Mouse (Mus musculus): Measurements from ENCODE around the gene Gmpr2. TPM values are rescaled to one million over a fixed set of nuclear protein-coding genes. Genes with fewer than 3 reads are reported as not detected.

Gmpr2 gene
- total and polyA plus RNA-seq, 2 experiments from 2014 or later: 27.4 to 29.2 TPM

- Histone ChIP-seq H3K4me3 (ENCODE audit: low read depth, low read length) (no peak within 1 kb of the TSS), H3K4me1 (ENCODE audit: control insufficient read depth, insufficient read depth) (peaks cover 18% of the 10 kb centered on the region), H3K4me2 (ENCODE audit: low read depth, low read length) (no peak within 1 kb of the TSS), H3K9ac (replicated peaks; ENCODE audit: low read depth, low read length) (no peak within 1 kb of the TSS), H3K36me3 (replicated peaks; ENCODE audit: control insufficient read depth, insufficient read depth, low read length) (peaks cover 67% of the 10 kb centered on the region), H3K27ac (ENCODE audit: low read depth) (no peak within 1 kb of the TSS), H3K9me3 (replicated peaks; ENCODE audit: control insufficient read depth, low read length) (no peaks in the 10 kb centered on the region), H3K27me3 (ENCODE audit: control insufficient read depth, insufficient read depth, low read length) (no peaks in the 10 kb centered on the region)
- TF ChIP-seq EP300 (IDR thresholded peaks at IDR 0.05; ENCODE audit: low read depth) (no peak), CTCF (IDR thresholded peaks at IDR 0.05; ENCODE audit: low read depth) (no peak)
- no peak for DNase-seq (ENCODE audit: low spot score)
- no peak for ATAC-seq (ENCODE audit: insufficient read depth, low read depth)
- 89% methylated on average over 9 of the region's 9 CpGs for WGBS
These were observed 33.9 kb upstream of the Gmpr2 start, which contains the start of gene Gm49378 for GRCm38 (mm10) chr14:55637795-55638194. TSS of gene Gm49378 (minus strand) at chr14:55637895.

DNA sequence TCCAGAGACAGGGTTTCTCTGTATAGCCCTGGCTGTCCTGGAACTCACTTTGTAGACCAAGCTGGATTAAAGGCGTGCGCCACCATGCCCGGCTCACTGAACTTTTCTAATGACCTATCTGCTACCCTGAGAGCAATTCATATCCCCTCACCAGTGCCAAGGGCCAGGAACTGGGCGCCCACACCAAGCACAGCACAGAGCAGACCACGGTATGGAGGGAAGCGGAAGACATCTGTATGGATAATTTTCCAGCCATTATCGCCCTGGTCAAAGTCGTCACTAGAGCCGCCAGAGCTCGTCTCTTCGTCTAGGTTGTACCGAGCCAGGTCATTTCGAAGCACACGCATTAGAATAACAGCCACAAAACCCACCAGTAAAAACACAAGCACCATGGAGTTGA, 30.9 kb upstream of the Gmpr2 start:
- Histone ChIP-seq H3K9me3 (replicated peaks; ENCODE audit: control insufficient read depth, low read length) (no peaks in the 10 kb centered on the region), H3K27ac (ENCODE audit: low read depth) (no peak overlapping the region), H3K36me3 (replicated peaks; ENCODE audit: control insufficient read depth, insufficient read depth, low read length) (peaks cover 53% of the 10 kb centered on the region), H3K4me1 (ENCODE audit: control insufficient read depth, insufficient read depth) (peaks cover 17% of the 10 kb centered on the region), H3K9ac (replicated peaks; ENCODE audit: low read depth, low read length) (no peak overlapping the region), H3K4me3 (ENCODE audit: low read depth, low read length) (no peak overlapping the region), H3K4me2 (ENCODE audit: low read depth, low read length) (no peak overlapping the region), H3K27me3 (ENCODE audit: control insufficient read depth, insufficient read depth, low read length) (no peaks in the 10 kb centered on the region)
- WGBS: 94% methylated on average over 14 of the region's 14 CpGs
- no peak for ATAC-seq (ENCODE audit: insufficient read depth, low read depth)
- DNase-seq (ENCODE audit: low spot score): no peak
- TF ChIP-seq EP300 (IDR thresholded peaks at IDR 0.05; ENCODE audit: low read depth) (no peak), CTCF (IDR thresholded peaks at IDR 0.05; ENCODE audit: low read depth) (no peak)

- 93% methylated on average over 13 of the region's 13 CpGs for WGBS
- ATAC-seq (ENCODE audit: insufficient read depth, low read depth) (no peak), DNase-seq (ENCODE audit: low spot score) (no peak)
- H3K36me3 ChIP-seq (replicated peaks; ENCODE audit: control insufficient read depth, insufficient read depth, low read length): peaks cover 56% of the 10 kb centered on the region
- TF ChIP-seq CTCF (IDR thresholded peaks at IDR 0.05; ENCODE audit: low read depth) (no peak), EP300 (IDR thresholded peaks at IDR 0.05; ENCODE audit: low read depth) (no peak)
- no peak overlapping the region for H3K27ac ChIP-seq (ENCODE audit: low read depth)
- H3K4me1 ChIP-seq (ENCODE audit: control insufficient read depth, insufficient read depth): peaks cover 17% of the 10 kb centered on the region
- no peak overlapping the region for H3K9ac ChIP-seq (replicated peaks; ENCODE audit: low read depth, low read length)
- no peaks in the 10 kb centered on the region for H3K27me3 ChIP-seq (ENCODE audit: control insufficient read depth, insufficient read depth, low read length)
- no peaks in the 10 kb centered on the region for H3K9me3 ChIP-seq (replicated peaks; ENCODE audit: control insufficient read depth, low read length)
- H3K4me3 ChIP-seq (ENCODE audit: low read depth, low read length): no peak overlapping the region
- H3K4me2 ChIP-seq (ENCODE audit: low read depth, low read length): no peak overlapping the region
These were observed 30.4 kb upstream of the Gmpr2 start for GRCm38 (mm10) chr14:55641291-55641690.

DNA sequence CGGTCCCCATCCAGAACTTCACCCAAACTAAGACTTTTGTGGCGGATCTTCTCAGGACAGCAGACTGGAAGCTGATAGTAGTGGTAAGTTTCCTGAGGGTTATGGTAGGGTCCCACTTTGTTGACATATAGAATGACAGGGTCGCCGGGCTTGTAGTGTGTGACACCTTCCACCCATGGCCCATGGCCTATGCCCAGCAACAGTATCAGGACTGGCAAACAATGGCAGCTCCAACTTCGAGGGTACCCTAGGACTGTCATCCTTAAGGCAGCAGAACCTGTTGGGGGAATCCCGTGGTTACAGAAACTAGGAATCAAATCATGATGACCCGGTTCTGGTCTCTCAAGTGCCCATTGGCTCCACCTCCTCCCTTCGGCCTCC, 29.1 kb upstream of the Gmpr2 start:
- peaks cover 17% of the 10 kb centered on the region for H3K4me1 ChIP-seq (ENCODE audit: control insufficient read depth, insufficient read depth)
- H3K4me3 ChIP-seq (ENCODE audit: low read depth, low read length): peak overlapping the region; percentile 98
- no peak for DNase-seq (ENCODE audit: low spot score)
- TF ChIP-seq CTCF (IDR thresholded peaks at IDR 0.05; ENCODE audit: low read depth): no peak
- TF ChIP-seq EP300 (IDR thresholded peaks at IDR 0.05; ENCODE audit: low read depth): no peak
- H3K27me3 ChIP-seq (ENCODE audit: control insufficient read depth, insufficient read depth, low read length): no peaks in the 10 kb centered on the region
- WGBS: 15% methylated on average over 8 of the region's 8 CpGs
- ATAC-seq (ENCODE audit: insufficient read depth, low read depth): no peak
- peak overlapping the region; percentile 96 for H3K4me2 ChIP-seq (ENCODE audit: low read depth, low read length)
- H3K27ac ChIP-seq (ENCODE audit: low read depth): peak overlapping the region; percentile 98
- peaks cover 49% of the 10 kb centered on the region for H3K36me3 ChIP-seq (replicated peaks; ENCODE audit: control insufficient read depth, insufficient read depth, low read length)
- peak overlapping the region; percentile 86 for H3K9ac ChIP-seq (replicated peaks; ENCODE audit: low read depth, low read length)
- no peaks in the 10 kb centered on the region for H3K9me3 ChIP-seq (replicated peaks; ENCODE audit: control insufficient read depth, low read length)

DNA sequence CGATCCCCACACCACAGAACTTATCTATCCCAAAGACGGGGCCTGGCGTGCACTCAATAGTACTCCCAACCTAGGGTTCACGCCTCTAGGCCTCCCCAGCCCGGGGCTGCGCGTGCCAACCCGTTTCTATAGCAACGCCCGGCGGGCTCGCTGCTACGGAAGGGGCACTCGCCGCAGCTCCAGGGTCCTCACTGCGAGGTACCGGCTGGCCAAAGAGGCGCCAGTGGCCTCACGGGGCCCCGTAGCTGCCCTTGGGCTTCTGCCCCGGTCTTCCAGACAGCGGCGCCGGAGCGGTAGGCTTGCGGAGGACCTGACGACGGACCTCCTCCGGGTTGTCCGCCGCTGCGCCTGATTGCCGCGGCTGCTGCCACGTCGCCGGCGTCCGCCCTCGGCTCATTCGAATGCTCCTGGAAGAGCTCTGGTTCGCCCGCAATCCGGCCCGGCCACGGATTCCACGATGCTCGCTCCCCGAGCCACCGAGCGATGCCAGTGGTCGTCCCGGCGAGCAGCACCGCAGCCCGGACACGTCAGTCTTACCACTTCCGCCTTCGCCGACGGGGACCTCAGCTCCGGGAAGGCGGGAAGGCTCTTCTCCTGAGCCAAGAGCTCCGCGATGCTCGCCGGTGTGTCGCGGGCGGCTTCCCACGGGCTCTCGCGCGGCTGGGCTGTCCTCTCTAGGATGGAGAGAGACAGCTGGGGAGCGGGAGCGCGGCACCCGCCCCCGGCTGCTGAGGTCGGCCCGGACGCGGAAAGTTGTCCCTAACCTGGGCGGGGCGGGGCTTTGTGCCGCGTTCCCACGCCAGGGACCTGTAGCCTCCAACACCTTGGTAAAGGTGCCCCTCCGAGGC, 28.5 kb upstream of the Gmpr2 start, which contains the start of gene Tm9sf1:
Gene Tm9sf1 (minus strand): TSS at position 747 of the 848 bp plus-strand sequence.
- DNase-seq (ENCODE audit: low spot score): peak; percentile 80
- Histone ChIP-seq H3K27me3 (ENCODE audit: control insufficient read depth, insufficient read depth, low read length) (no peaks in the 10 kb centered on the region), H3K9ac (replicated peaks; ENCODE audit: low read depth, low read length) (peak within 1 kb of the TSS; percentile 86), H3K4me1 (ENCODE audit: control insufficient read depth, insufficient read depth) (peaks cover 17% of the 10 kb centered on the region), H3K4me2 (ENCODE audit: low read depth, low read length) (peak within 1 kb of the TSS; percentile 96), H3K27ac (ENCODE audit: low read depth) (peak within 1 kb of the TSS; percentile 98), H3K36me3 (replicated peaks; ENCODE audit: control insufficient read depth, insufficient read depth, low read length) (peaks cover 43% of the 10 kb centered on the region), H3K9me3 (replicated peaks; ENCODE audit: control insufficient read depth, low read length) (no peaks in the 10 kb centered on the region), H3K4me3 (ENCODE audit: low read depth, low read length) (peak within 1 kb of the TSS; percentile 98)
- peak; percentile 89 for ATAC-seq (ENCODE audit: insufficient read depth, low read depth)
- WGBS: under 1% methylated on average over 86 of the region's 89 CpGs
- no peak for TF ChIP-seq CTCF (IDR thresholded peaks at IDR 0.05; ENCODE audit: low read depth)
- peak; percentile 95 for TF ChIP-seq EP300 (IDR thresholded peaks at IDR 0.05; ENCODE audit: low read depth)

Data from heart, postnatal 0 days (tissue).